Mouse (Mus musculus): ENCODE measurements around the gene Olfr437. TPM values are rescaled to one million over a fixed set of nuclear protein-coding genes. Genes with fewer than 3 reads are reported as not detected.

The Olfr437 gene
- not detected for polyA plus RNA-seq (2014; fragmentation: Illumina TruSeq; extraction: RNeasy Lipid Tissue Mini Kit (QIAGEN cat#74804); ENCODE audit: insufficient read depth, low read depth, low replicate concordance)

GRCm38 (mm10) chr6:43162982-43163381 is at the start of gene Olfr437:
Gene Olfr437 (plus strand): TSS chr6:43163282.

GRCm38 (mm10) chr6:43146267-43146666 is 16.8 kb upstream of the Olfr437 start, which contains the start of gene Olfr237-ps1:
Gene Olfr237-ps1 (plus strand): TSS chr6:43146567.

GRCm38 (mm10) chr6:43171840-43172239 is 8.8 kb downstream of the Olfr437 start, which contains the start of gene Olfr13:
Gene Olfr13 (plus strand): TSS chr6:43172140.

GRCm38 (mm10) chr6:43196781-43197180 is 33.7 kb downstream of the Olfr437 start, which contains the start of gene Olfr435:
Gene Olfr435 (plus strand): TSS chr6:43197146.

GRCm38 (mm10) chr6:43212873-43213272 is 49.8 kb downstream of the Olfr437 start, which contains the start of gene Olfr434:
Gene Olfr434 (plus strand): TSS chr6:43213021.

Other genes with a start within 250 kb of the Olfr437 start
- not detected for gene Olfr446, start 241.9 kb upstream of the Olfr437 start, polyA plus RNA-seq (2014; fragmentation: Illumina TruSeq; extraction: RNeasy Lipid Tissue Mini Kit (QIAGEN cat#74804); ENCODE audit: insufficient read depth, low read depth, low replicate concordance)
- not detected for gene Olfr444, start 214.2 kb upstream of the Olfr437 start, polyA plus RNA-seq (2014; fragmentation: Illumina TruSeq; extraction: RNeasy Lipid Tissue Mini Kit (QIAGEN cat#74804); ENCODE audit: insufficient read depth, low read depth, low replicate concordance)
- not detected for gene Olfr441, start 56.9 kb upstream of the Olfr437 start, polyA plus RNA-seq (2014; fragmentation: Illumina TruSeq; extraction: RNeasy Lipid Tissue Mini Kit (QIAGEN cat#74804); ENCODE audit: insufficient read depth, low read depth, low replicate concordance)
- gene Olfr237-ps1, start 16.7 kb upstream of the Olfr437 start, polyA plus RNA-seq (2014; fragmentation: Illumina TruSeq; extraction: RNeasy Lipid Tissue Mini Kit (QIAGEN cat#74804); ENCODE audit: insufficient read depth, low read depth, low replicate concordance), result not detected
- not detected for gene Olfr13, start 8.9 kb downstream of the Olfr437 start, polyA plus RNA-seq (2014; fragmentation: Illumina TruSeq; extraction: RNeasy Lipid Tissue Mini Kit (QIAGEN cat#74804); ENCODE audit: insufficient read depth, low read depth, low replicate concordance)
- gene Olfr435, start 33.9 kb downstream of the Olfr437 start, polyA plus RNA-seq (2014; fragmentation: Illumina TruSeq; extraction: RNeasy Lipid Tissue Mini Kit (QIAGEN cat#74804); ENCODE audit: insufficient read depth, low read depth, low replicate concordance), result not detected
- gene Olfr434, start 49.7 kb downstream of the Olfr437 start, polyA plus RNA-seq (2014; fragmentation: Illumina TruSeq; extraction: RNeasy Lipid Tissue Mini Kit (QIAGEN cat#74804); ENCODE audit: insufficient read depth, low read depth, low replicate concordance), result not detected
- gene Olfr47, start 68.2 kb downstream of the Olfr437 start, polyA plus RNA-seq (2014; fragmentation: Illumina TruSeq; extraction: RNeasy Lipid Tissue Mini Kit (QIAGEN cat#74804); ENCODE audit: insufficient read depth, low read depth, low replicate concordance), result not detected
- 17.6 TPM for gene Arhgef5, start 102.3 kb downstream of the Olfr437 start, polyA plus RNA-seq (2014; fragmentation: Illumina TruSeq; extraction: RNeasy Lipid Tissue Mini Kit (QIAGEN cat#74804); ENCODE audit: insufficient read depth, low read depth, low replicate concordance)
- gene Nobox, start 146.3 kb downstream of the Olfr437 start, polyA plus RNA-seq (2014; fragmentation: Illumina TruSeq; extraction: RNeasy Lipid Tissue Mini Kit (QIAGEN cat#74804); ENCODE audit: insufficient read depth, low read depth, low replicate concordance), result not detected

Data from lung, adult 10 weeks (tissue).